Mouse (Mus musculus) spleen, adult 2 months (tissue): Measurements from ENCODE around the gene Dhcr24.

Source experiments
- CTCF ChIP-seq: fragments of 200-500 bp; IDR thresholded peaks from 2 replicates; pipeline ENCODE4 v1.5.1; 2011; ENCODE audit warnings: mild to moderate bottlenecking, inconsistent platforms; ENCODE audit not compliant: insufficient read depth, insufficient read length, insufficient replicate concordance; ENCODE audit errors: extremely low read depth
- POLR2A ChIP-seq: fragments of 200-500 bp; IDR thresholded peaks from 2 replicates; pipeline ENCODE4 v1.6.1; 2011; ENCODE audit warnings: low read depth, low read length, inconsistent platforms

- TF ChIP-seq CTCF = no peak
- TF ChIP-seq POLR2A = no peak
Observed at GRCm38 (mm10) chr4:106607905-106608304, 47.1 kb downstream of the Dhcr24 start.
